Mouse (Mus musculus) olfactory bulb, adult 2 months (tissue): ENCODE results near the gene Cradd.

Experiments
- CTCF ChIP-seq: fragments of 200-500 bp; IDR thresholded peaks from 2 replicates; pipeline ENCODE4 v1.5.1; 2012; ENCODE audit warnings: low read depth, mild to moderate bottlenecking, low read length, moderate library complexity; ENCODE audit not compliant: insufficient read depth
- POLR2A ChIP-seq: fragments of 200-500 bp; IDR thresholded peaks from 2 replicates; pipeline ENCODE4 v1.6.1; 2012; ENCODE audit warnings: mild to moderate bottlenecking, low read depth, low read length, moderate library complexity; ENCODE audit not compliant: insufficient read depth

- TF ChIP-seq CTCF (0 out of 2 replicates have a peak, but pooled peaks have one; percentile 8), POLR2A (no peak)
Observed at GRCm38 (mm10) chr10:95264485-95265321, 59.2 kb downstream of the Cradd start.
